In the genomic region with DNA sequence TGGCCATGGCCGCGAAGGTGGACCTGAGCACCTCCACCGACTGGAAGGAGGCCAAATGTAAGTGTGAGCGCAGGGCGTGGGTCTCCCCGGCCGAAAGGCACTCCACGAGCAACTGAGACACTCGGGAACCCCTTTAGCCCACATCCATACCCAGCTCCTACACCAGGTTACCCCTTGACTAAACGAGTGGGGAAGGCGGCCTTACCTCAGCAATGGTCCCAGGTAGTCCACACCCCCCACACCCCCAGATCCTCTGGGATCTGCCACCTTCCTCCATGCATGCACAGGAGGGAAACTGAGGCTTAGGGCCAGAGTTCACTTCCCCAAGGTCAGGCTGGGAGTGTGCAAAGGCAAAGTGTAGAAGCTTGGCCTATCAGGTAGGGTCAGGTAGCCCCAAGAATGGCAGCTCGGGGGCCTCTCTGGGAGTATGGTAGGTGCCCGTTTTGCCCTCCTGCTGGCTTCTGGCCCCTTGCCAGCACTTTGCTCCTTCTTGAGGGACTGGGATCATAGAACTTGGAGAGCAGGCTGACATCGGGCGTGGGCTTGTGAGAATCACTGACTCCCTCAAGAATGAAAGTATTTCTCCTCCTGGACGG, we compare ENCODE assay signal across 8 mouse cellular contexts. TPM values are rescaled to one million over a fixed set of nuclear protein-coding genes. Genes with fewer than 3 reads are reported as not detected.
A peak's percentile ranks its signal among the peaks of the same experiment; 100 is the strongest.
DNase-seq lines count a peak whose midpoint lies in the region; ATAC-seq lines count a peak whose summit lies in the region.

No protein-coding gene starts in this region.

- H3K4me1 ChIP-seq in heart, embryonic 16.5 days (ENCODE audit: control insufficient read depth, insufficient read depth, low read length): peaks cover 27% of the 10 kb centered on the region
- H3K4me1 ChIP-seq in forebrain, embryonic 14.5 days (ENCODE audit: control insufficient read depth, insufficient read depth, low read length): peaks cover 9% of the 10 kb centered on the region; the same call in 1 of the 2 replicates
- peaks cover 33% of the 10 kb centered on the region for H3K4me1 ChIP-seq in limb, embryonic 15.5 days
- H3K4me1 ChIP-seq in neural tube, embryonic 13.5 days (replicated peaks): peaks cover 24% of the 10 kb centered on the region

- no peak for DNase-seq in heart, adult 11 months
- DNase-seq in 3134 (ENCODE audit: extremely low read depth, insufficient read length, low spot score): peak; percentile 34
- peak; percentile 78 to 80 for DNase-seq in adrenal gland, postnatal 36 days
- DNase-seq in forebrain, embryonic 14.5 days (ENCODE audit: low spot score): no peak
- DNase-seq in thymus, postnatal 36 days: no peak

- peak overlapping the region; percentile 96 for H3K27ac ChIP-seq in heart, embryonic 16.5 days (ENCODE audit: low read length)
- no peak overlapping the region for H3K27ac ChIP-seq in forebrain, embryonic 14.5 days (ENCODE audit: low read depth, low read length)
- peak overlapping the region; percentile 73 for H3K27ac ChIP-seq in limb, embryonic 15.5 days
- no peak overlapping the region for H3K27ac ChIP-seq in neural tube, embryonic 13.5 days (replicated peaks)

- peak overlapping the region; percentile 99 for H3K4me2 ChIP-seq in heart, embryonic 16.5 days (ENCODE audit: low read depth, low read length)
- H3K4me2 ChIP-seq in forebrain, embryonic 14.5 days (ENCODE audit: low read length): peak overlapping the region; percentile 100
- H3K4me2 ChIP-seq in limb, embryonic 15.5 days: peak overlapping the region; percentile 100
- peak overlapping the region; percentile 90 for H3K4me2 ChIP-seq in neural tube, embryonic 13.5 days

- peak; percentile 14 for ATAC-seq in heart, embryonic 16.5 days (replicated peaks; ENCODE audit: extremely low read depth, insufficient read depth, low FRiP score)
- ATAC-seq in forebrain, embryonic 14.5 days: peak; percentile 27
- ATAC-seq in limb, embryonic 15.5 days (ENCODE audit: insufficient number of reproducible peaks, low FRiP score, low TSS enrichment, low read depth): peak; percentile 18; the same call in 1 of the 2 replicates
- ATAC-seq in neural tube, embryonic 13.5 days (ENCODE audit: low read depth): peak; percentile 49

- no peaks in the 10 kb centered on the region for H3K9me3 ChIP-seq in heart, embryonic 16.5 days (replicated peaks; ENCODE audit: control insufficient read depth, low read length)
- H3K9me3 ChIP-seq in forebrain, embryonic 14.5 days (replicated peaks; ENCODE audit: control insufficient read depth, low read length): no peaks in the 10 kb centered on the region
- no peaks in the 10 kb centered on the region for H3K9me3 ChIP-seq in limb, embryonic 15.5 days
- H3K9me3 ChIP-seq in neural tube, embryonic 13.5 days: no peaks in the 10 kb centered on the region

- no peaks in the 10 kb centered on the region for H3K36me3 ChIP-seq in heart, embryonic 16.5 days (ENCODE audit: control insufficient read depth, insufficient read depth)
- no peaks in the 10 kb centered on the region for H3K36me3 ChIP-seq in forebrain, embryonic 14.5 days (ENCODE audit: control insufficient read depth, insufficient read depth, low read length)
- H3K36me3 ChIP-seq in limb, embryonic 15.5 days: no peaks in the 10 kb centered on the region
- no peaks in the 10 kb centered on the region for H3K36me3 ChIP-seq in neural tube, embryonic 13.5 days

- peak overlapping the region; percentile 84 for H3K4me3 ChIP-seq in heart, embryonic 16.5 days (ENCODE audit: low read length)
- H3K4me3 ChIP-seq in forebrain, embryonic 14.5 days (ENCODE audit: low read depth, low read length): peak overlapping the region; percentile 59
- H3K4me3 ChIP-seq in limb, embryonic 15.5 days: peak overlapping the region; percentile 71
- H3K4me3 ChIP-seq in neural tube, embryonic 13.5 days: peak overlapping the region; percentile 61

- H3K9ac ChIP-seq in heart, embryonic 16.5 days (ENCODE audit: low read length): peak overlapping the region; percentile 87
- H3K9ac ChIP-seq in forebrain, embryonic 14.5 days (ENCODE audit: low read length): peak overlapping the region; percentile 67
- peak overlapping the region; percentile 57 for H3K9ac ChIP-seq in limb, embryonic 15.5 days
- peak overlapping the region; percentile 66 for H3K9ac ChIP-seq in neural tube, embryonic 13.5 days

- WGBS in heart, embryonic 16.5 days: 3% methylated on average over 16 of the region's 16 CpGs
- WGBS in forebrain, embryonic 14.5 days: 2% methylated on average over 16 of the region's 16 CpGs
- 4% methylated on average over 16 of the region's 16 CpGs for WGBS in limb, embryonic 15.5 days
- 2% methylated on average over 16 of the region's 16 CpGs for WGBS in neural tube, embryonic 13.5 days

- no peaks in the 10 kb centered on the region for H3K27me3 ChIP-seq in heart, embryonic 16.5 days (ENCODE audit: control insufficient read depth, insufficient read depth, low read length)
- no peaks in the 10 kb centered on the region for H3K27me3 ChIP-seq in forebrain, embryonic 14.5 days (replicated peaks; ENCODE audit: control insufficient read depth, insufficient read depth, low read length)
- no peaks in the 10 kb centered on the region for H3K27me3 ChIP-seq in limb, embryonic 15.5 days
- H3K27me3 ChIP-seq in neural tube, embryonic 13.5 days: peaks cover 73% of the 10 kb centered on the region

RNA-seq across cellular contexts. Expression of gene Macrod1, which starts 0.6 kb away (rescaled TPM):
- 61.0 and 64.3 TPM in 2 replicates for polyA plus RNA-seq in heart, embryonic 16.5 days (2015; fragmentation: Nextera tagmentation; extraction: Ambion mirVana)
- 10 to 100 TPM; 52.5 to 66.7 TPM for total RNA-seq in adrenal gland, postnatal 36 days (2021)
- polyA plus RNA-seq in forebrain, embryonic 14.5 days (2014; fragmentation: Nextera tagmentation; extraction: Ambion mirVana): 4.0 and 4.8 TPM in 2 replicates
- 18.2 and 27.2 TPM in 2 replicates for polyA plus RNA-seq in limb, embryonic 15.5 days (2015; fragmentation: Nextera tagmentation; extraction: Ambion mirVana)
- polyA plus RNA-seq in neural tube, embryonic 13.5 days (2015; fragmentation: Nextera tagmentation; extraction: Ambion mirVana): 4.4 and 5.2 TPM in 2 replicates

RNA-seq across cellular contexts. Expression of gene Stip1, which starts 17.5 kb away (rescaled TPM):
- polyA plus RNA-seq in heart, embryonic 16.5 days (2015; fragmentation: Nextera tagmentation; extraction: Ambion mirVana): 195 and 202 TPM in 2 replicates
- total RNA-seq in adrenal gland, postnatal 36 days (2021): 100 to 1,000 TPM; 149 to 281 TPM
- 278 and 287 TPM in 2 replicates for polyA plus RNA-seq in forebrain, embryonic 14.5 days (2014; fragmentation: Nextera tagmentation; extraction: Ambion mirVana)
- polyA plus RNA-seq in limb, embryonic 15.5 days (2015; fragmentation: Nextera tagmentation; extraction: Ambion mirVana): 207 and 226 TPM in 2 replicates
- polyA plus RNA-seq in neural tube, embryonic 13.5 days (2015; fragmentation: Nextera tagmentation; extraction: Ambion mirVana): 244 and 248 TPM in 2 replicates

RNA-seq across cellular contexts. Expression of gene Fermt3, which starts 38.0 kb away (rescaled TPM):
- polyA plus RNA-seq in heart, embryonic 16.5 days (2015; fragmentation: Nextera tagmentation; extraction: Ambion mirVana): 14.3 and 24.7 TPM in 2 replicates
- 1 to 10 TPM; 6.9 TPM for total RNA-seq in adrenal gland, postnatal 36 days (2021)
- 3.5 TPM in 2 replicates for polyA plus RNA-seq in forebrain, embryonic 14.5 days (2014; fragmentation: Nextera tagmentation; extraction: Ambion mirVana)
- 13.1 TPM in 2 replicates for polyA plus RNA-seq in limb, embryonic 15.5 days (2015; fragmentation: Nextera tagmentation; extraction: Ambion mirVana)
- 4.4 and 4.9 TPM in 2 replicates for polyA plus RNA-seq in neural tube, embryonic 13.5 days (2015; fragmentation: Nextera tagmentation; extraction: Ambion mirVana)

RNA-seq across cellular contexts. Expression of gene Flrt1, which starts 48.3 kb away (rescaled TPM):
- 1.6 and 1.9 TPM in 2 replicates for polyA plus RNA-seq in heart, embryonic 16.5 days (2015; fragmentation: Nextera tagmentation; extraction: Ambion mirVana)
- 1 to 10 TPM; 1.3 to 4.0 TPM for total RNA-seq in adrenal gland, postnatal 36 days (2021)
- polyA plus RNA-seq in forebrain, embryonic 14.5 days (2014; fragmentation: Nextera tagmentation; extraction: Ambion mirVana): 9.5 and 12.2 TPM in 2 replicates
- 5.6 and 5.8 TPM in 2 replicates for polyA plus RNA-seq in limb, embryonic 15.5 days (2015; fragmentation: Nextera tagmentation; extraction: Ambion mirVana)
- polyA plus RNA-seq in neural tube, embryonic 13.5 days (2015; fragmentation: Nextera tagmentation; extraction: Ambion mirVana): 9.6 and 10.9 TPM in 2 replicates

Comparison
In these comparisons a context has a peak if more than half of its experiments do, and no peak if none do; other contexts are left out.
1. H3K27ac ChIP-seq: peak in heart, embryonic 16.5 days (single experiment) and limb, embryonic 15.5 days (single experiment); none in forebrain, embryonic 14.5 days (single experiment) and neural tube, embryonic 13.5 days (single experiment).
2. DNase-seq: peak in 3134 (single experiment) and adrenal gland, postnatal 36 days (2 of 2); none in heart, adult 11 months (single experiment), forebrain, embryonic 14.5 days (single experiment) and thymus, postnatal 36 days (0 of 2).
3. Peak in every context shown above with its lines, with median percentiles within 50 percentile points of each other: ATAC-seq, H3K4me2 ChIP-seq, H3K4me3 ChIP-seq and H3K9ac ChIP-seq.